Mouse (Mus musculus) gastrocnemius, postnatal 10 days (tissue): ENCODE measurements around the gene Zfp423. TPM values are rescaled to one million over a fixed set of nuclear protein-coding genes. Genes with fewer than 3 reads are reported as not detected.

Experiments used
- DNase-seq: peaks from one replicate; pipeline ENCODE4 v3.0.0; 2021; ENCODE audit warnings: mixed read lengths
- total RNA-seq, 2 experiments: library from RNA; stranded (reverse); gene quantifications; 2 replicates each; pipeline ENCODE4 v1.2.3; 2021

Gene Zfp423
- total RNA-seq, 2 experiments from 2014 or later: 20.7 to 23.5 TPM

DNA sequence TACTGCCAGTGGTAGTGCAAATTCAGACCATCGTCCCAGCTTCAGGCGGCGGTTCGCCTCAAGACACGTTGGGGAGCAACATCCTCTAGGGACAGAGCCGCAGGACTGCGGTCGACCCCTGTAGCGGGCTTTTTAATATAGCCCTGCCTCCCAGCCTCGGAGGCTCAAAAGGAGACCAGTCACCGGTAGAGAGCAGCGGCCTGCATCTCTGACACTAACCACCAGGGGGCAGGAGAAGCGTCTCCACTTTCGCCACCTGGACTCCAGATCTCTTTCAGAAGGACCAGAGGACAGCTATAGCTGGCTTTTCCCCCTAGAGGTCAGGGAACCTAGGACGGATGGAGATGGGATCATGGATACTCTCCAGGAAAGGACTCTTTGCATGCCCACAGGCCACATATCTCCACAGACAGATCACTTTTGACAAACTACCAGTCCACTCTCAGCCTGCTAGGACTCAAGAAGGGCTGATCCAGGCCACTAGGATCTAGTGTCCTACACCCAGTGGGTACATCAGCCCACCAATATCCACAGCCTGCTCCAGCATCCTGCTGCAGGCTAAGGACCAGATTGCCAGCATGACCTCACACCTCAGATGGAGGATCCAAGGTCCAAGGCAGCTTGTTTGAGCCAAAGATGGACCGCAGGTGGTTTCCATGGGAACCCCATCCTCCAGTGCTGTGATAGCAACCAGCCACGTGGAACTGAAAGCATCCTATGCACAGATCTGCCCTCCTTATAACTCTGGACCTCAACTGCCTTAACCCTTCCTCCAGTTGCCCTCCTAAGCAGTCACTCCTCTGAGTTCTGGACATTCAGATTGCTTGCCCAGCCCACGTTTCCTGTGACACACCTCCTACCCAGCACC is 295.8 kb downstream of the Zfp423 start:
- peak; percentile 88 for DNase-seq

DNA sequence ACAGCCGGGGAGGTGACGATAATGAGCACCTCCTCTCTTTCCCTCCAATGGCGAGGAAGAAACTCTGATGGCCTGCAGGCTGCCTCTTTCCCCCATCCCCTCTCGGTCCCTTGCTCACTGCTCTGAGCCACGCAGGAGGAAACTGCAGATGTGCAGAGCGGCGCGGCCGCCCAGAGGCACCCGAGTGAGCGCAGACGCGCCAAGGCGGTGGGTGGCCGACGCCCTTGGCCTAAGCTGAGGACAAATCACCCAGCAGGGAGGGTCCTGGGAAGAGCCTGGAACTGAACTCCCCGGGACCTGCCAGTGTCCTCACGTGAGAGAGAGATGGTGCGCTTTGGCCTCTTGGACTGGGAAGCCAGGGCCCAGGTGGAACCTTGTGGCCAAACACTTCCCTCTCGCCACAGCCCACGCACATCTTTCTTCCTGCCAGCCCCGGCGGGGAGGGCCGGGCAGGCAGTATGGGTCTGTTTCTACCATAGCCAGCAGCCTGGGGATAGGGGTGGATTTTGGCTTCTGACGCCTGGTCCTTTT is 296.5 kb downstream of the Zfp423 start:
- peak; percentile 58 for DNase-seq

DNA sequence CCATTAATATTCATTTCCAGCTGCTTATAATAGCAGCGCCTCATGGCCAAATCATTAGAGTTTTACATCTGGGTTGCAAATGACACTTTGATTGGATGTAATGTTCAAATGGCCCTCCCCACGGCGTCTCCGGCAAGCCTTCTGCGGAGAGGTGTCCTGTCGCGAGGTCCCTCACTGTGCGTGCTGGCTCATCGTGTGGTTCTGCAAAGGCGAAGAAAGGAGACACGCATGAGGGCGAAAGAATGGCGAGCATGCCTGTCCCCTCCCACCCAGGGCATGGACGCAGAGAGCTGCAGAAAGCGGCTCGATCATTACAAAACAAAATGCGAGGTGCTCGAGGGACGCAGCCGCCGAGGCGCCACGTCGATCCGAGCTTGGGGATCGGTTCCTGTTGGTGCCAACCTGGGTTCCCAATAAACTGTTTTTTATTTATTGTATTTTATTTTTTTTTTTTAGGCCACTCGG is 297.1 kb downstream of the Zfp423 start:
- DNase-seq: no peak

DNA sequence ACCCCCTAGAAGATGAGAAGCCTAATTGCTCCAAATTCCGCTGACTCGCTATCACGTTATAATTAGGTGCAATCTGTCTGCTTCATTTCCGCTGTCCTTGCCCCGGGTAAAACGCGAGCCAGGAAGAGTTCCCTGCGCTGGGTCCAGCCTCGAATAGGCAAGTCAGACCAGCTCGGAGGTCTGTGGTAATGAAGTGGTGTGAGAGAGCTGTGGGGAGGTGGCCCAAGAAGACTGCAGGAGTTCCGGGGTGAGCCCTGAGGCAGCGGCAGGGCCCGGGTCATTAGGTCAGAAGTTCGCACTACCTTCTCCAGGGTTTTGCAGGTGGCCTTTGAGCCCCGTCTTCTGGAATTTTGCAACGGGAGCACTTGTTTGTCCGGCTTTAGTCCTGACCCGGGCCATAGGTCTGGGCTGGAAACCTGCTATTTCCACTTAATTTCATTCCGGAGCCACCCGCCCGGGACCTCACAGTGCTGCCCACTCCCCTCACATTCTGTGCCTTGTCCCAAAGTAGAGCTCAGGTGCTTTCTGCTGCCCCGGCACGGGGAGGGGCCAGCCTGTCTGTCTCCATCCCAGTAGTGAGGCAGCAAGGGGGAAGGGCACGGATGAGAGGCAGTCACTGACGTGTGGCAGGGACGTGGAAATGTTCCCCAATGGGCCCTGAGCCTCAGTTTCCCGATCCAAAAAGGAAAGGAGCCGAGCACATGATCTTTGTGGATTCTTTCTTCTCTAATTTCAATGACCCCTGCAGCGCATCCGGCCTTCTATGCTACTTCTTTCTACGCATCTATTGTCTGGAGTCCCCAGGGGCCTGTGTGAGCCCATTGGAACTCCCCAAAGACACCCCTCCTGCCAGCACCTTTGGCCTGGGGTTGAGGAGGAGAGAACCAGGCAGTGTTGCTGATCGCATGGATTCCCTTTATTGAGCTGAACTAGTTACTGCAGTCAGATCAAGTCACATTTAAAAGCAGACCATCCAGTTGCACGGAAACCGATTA is 298.2 kb downstream of the Zfp423 start:
- DNase-seq: no peak

DNA sequence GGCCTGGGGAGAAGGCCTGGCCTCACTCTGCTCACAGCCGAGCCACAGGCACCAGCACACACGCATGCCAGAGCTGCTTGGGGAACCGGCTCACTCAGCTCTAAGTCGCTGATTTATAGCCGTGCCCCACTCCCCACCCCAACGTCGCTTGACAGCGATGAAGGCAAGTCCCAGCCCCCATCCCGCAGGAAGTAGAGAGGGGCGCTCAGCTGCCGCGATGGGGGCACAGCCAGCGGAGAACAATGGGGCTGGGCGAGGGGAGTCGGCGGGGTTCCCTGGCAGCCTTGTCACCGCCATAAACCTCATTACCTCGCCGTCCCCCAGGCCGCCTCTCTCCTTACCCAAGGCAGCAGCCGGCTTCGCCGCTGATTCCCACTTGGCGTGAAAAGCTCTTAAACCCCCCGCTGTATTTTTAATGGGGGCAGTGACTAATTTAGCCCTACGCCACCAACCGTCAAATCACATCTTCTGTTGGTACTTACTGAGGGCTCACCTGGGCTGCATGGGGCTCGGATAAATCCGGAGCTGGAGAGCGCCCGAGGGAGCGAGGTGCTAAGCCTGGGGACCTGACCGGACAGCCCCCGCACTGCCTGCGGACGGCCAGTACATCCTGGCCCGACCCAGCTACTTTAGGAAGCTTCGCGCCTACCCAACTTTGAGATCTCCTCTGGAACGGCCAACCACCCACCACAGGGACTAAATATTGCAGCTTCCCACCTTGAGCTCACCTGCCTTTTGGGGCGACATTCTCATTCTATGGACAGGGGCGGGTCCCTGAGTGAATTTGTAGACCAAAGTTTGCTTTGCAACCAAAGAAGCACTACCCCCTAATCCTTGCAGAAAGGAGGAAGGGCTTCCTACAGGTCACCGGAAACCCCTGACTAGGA is 299.1 kb downstream of the Zfp423 start:
- DNase-seq: no peak

DNA sequence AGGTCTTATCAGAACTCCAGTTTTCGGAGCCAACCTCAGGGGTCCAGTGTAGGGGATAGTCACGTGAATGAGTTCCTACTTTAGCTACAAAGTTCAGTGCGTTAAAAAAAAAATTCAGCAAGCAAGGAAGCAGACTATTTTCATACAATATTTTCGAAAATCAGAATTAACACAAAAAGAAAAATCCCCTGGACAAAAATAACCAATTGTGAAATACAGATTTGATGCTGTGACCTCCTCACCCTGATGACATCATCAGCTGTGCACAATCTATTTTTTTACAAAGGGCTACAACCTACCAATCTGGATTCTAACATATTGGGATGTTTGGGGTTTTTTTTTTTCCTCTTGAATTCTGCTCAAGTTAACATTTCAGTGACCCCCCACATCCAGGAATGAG is 301.9 kb downstream of the Zfp423 start:
- DNase-seq: no peak

DNA sequence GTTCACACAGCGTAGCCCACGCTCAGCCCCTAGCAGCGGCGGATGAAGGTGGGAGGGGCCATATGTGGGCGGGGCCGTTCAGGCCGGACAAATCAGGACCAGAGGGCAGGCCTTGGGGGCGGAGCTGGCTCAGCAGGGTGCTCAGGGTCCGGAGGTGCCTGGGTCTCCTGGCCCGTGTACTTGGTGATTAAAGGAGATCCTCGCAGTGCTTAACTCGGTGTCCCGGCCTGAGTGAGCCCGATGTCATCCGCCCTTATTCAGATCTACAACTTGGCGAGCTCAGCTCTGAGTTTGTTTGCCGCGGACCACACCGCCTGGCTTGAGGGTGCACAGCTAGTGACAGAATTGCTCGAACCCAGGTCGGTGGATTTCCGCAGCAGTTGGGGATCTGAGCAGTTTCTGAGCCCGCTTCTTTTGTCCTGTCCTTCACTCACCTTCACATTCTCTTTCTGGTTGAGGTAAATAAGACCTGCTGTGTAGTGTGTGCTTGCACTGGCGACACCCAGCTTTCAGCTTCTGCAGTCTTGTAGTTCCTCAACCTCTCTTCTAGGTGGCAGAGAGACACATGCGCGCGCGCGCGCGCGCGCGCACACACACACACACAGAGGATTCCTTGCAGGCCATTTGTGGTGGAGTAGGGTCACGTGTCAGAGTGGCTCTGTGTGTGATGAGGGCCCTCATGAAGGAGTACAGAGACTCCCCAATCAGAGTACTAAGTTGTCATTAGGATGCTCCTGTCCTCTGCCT is 302.7 kb downstream of the Zfp423 start:
- peak; percentile 80 for DNase-seq

DNA sequence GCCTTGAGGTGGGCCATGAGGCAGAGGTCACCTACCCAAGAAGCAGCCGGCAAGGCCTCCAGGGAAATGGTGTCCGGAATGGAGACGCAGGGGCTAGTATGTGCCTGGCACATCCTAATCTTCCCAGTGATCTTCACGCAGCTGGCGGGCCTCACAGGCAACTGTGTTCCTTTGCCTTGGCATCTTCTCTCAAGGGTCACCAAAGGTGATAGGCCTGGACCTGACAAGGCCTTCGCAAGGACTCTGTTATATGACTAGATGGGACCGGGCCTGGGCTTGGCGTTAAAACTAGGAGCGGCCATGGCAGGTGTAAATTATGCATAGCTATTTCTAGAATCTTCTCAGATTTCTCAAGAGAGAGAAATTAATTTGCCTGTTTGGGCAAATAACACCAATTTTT is 303.4 kb downstream of the Zfp423 start:
- DNase-seq: no peak

DNA sequence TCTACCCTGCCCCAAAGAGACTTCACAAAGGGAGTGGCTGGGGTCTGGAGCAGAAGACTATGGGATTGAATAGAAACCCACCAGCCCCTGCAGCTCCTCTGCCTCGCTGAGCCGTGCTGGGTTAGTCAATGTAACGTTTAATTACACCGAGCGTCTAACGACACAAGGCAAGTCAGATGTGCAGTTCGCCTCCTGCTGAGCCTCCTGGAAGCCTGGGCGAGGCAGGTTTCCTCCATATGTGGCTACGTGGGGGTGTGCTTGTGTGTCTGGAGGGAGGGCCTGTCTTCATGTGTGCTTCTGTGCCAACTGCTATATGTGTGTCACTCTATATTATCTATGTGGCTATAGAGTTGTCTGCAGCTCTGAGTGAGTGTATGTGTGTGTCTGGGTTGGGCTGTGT is 311.6 kb downstream of the Zfp423 start:
- no peak for DNase-seq

DNA sequence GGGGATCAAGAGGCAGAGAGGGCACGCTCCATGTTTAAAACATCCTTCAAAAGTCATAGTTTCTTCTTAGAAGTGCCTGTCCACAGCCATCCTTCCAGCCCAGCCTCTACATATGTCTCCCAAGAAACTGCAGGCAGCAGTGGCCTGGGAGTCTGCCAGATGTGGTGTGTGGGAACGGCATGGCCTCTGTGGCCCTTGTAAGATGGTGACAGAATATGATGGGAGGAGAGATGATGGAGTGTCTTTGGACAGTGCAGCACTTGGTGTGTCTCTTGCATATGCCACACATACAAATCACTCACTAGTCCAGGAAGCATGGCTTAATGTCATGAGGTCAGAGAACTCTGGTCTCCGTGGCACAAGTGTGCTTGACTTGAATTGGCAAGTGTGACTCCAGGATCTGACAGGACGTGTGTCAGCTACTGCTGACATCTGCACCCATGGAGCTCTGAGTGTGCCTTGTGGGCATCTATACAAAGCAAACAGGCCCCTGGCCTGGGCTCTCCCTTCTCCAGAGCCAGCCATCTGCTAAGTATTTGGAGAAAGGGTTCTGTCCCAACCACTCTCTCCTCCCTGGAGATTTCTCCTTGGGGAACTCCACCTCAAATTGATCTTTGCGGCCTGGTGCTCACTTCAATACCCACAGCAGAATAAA is 313.4 kb downstream of the Zfp423 start:
- DNase-seq: no peak

DNA sequence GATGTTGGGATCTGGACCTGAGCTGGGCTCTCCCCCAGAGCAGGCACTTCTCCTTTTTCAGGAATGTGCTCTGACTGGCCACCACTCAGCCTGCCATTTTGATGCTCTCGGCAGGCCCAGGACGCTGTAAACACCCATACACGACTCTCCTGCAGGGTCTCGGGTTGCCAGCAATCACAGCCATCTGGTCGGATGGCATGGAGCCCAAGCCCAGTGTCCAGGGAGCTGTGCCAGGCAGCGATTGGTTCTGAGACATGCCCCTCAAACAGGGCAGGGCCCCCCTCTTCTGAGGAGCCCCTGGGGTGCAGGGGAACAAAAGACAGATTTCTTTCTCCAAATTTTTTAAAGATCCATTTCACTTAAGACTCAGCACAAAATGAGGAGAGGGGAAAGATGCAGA is 314.0 kb downstream of the Zfp423 start:
- no peak for DNase-seq

DNA sequence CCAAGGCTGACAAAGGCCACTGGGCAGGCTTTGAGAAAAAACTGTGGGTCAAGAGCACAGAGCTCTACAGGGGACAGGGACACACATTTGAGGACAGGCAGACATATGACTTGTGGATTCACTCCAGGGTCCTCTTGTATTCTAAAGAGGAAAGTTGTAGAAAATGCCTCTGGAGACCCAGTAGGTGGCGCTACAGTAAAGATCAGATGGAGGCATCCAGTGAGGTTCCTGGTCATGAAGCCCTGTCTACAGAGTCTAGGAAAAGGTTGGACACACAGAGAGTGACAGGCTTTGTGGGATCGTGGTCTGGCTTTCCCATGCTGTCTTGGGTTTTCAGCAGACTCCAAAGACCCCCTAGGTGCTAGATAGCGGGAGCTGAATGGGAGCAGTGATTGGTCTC is 318.5 kb downstream of the Zfp423 start:
- peak; percentile 41 for DNase-seq

DNA sequence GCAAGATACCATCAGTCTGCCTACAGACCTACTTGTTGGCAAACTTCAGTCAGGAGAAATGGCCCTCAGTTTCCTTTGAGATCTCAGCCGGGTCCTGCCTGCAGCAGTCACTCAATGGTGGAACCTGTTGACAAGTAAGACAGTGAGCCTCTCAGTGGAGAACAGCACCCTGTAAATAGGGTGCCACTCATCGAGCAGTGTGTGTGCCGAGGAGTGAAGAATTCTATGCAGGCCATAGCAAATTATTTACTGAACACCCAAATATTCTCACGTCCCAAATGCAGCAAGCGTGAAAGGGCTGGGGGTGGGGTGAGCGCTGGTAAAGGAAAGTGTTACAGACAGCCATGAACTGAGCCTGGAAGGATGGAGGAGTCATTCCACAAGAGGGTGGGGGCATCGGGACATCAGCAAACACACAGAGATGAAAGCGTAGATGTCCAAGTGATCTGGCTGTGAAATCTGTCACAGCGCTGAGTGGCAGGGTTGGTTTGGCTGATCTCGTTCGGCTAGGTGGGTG is 323.1 kb downstream of the Zfp423 start:
- DNase-seq: no peak

DNA sequence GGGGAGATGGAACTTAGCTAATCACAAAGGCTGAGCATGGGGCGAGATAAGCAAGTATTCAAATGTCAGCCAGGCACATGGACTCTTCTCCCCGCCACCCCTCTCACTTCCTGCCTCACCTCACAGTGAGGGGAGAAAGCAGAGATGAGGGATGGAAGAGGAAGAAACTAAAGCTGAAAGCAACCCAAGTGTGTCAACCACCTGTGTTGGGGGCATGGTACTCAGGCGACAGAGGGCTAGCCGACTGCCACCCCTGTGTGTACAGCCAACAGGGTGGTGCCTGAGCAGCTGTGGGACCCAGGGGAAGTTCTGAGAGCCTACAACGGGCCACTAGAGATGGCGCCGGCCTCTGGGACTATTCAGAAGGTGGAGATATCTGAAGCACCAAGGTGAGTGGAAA is 327.6 kb downstream of the Zfp423 start:
- DNase-seq: no peak

DNA sequence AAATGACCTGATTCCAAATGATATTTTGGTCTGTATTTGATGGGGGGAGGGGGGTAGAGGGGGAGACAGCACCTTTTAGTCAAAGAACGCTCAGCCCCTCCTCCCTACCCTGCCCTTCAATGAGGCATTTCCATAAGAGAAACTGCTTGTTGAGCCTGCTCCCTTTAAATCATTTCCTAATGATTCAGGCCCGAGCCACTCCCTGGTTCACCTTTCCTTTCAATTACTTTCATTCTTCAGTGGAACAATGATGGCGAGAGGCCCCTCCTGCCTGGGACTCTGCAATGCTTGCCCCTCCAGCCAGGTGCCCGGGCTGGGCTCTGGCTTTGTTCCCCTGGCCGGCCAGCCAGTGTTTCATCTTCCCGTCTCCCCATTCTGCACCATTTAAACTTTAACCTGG is 329.7 kb downstream of the Zfp423 start:
- DNase-seq: no peak

DNA sequence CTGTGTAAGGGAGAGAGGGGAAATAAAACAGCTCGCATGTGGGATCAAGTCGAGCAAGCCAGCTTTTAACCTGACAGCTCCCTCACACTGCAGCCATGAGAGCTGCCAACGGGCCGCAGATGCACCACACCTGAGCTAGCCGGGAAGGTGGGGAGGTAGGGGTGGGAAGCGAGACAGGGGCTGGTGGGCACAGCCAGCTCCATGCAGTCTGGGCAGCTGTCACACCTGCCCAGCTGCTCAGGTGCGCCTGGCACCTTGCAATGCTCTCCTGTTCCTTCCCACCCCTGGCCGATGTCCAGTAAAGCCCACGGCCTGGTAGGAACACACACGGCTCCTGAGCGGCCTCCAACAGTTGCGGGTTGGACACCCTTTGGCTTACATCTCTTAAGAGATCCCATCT is 338.2 kb downstream of the Zfp423 start:
- no peak for DNase-seq

DNA sequence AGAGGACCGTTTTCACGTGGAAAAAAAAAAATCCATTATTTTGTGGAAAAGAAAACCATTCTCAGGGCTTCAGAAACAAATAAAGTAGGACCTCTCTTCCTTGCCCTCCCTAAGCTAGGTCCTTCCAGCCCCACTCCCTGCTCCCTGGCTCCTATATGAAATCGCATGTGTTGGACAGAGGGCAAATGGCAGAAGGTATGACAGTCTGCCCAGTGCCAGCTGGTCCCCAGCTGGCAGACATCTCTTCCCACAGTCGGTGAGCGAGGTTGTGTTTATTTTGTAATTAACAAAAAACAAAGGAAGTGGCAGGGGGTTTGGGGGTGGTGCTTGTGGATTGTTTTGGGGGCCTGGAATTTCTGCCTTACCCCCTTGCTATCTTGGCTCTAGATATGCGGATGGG is 339.2 kb downstream of the Zfp423 start:
- DNase-seq: no peak

DNA sequence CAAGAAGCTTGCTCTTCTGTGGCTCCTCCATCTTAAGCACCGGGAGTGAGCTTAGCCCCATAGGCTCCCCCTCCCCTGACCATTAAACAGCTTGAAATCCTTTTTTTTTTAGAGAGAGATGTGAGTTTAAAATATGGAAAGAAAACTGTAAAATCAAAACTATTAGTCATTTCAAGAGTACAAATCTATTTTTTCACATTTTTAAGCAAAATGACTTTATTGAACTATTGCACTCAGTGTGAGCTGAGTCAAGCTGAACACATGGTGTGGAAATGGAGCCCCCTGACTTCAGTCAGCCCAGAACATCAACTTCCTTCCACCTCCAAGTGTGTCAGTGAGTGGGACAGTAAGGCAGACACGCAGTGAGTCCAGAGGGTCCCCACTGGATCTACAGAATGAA is 339.9 kb downstream of the Zfp423 start:
- DNase-seq: no peak

DNA sequence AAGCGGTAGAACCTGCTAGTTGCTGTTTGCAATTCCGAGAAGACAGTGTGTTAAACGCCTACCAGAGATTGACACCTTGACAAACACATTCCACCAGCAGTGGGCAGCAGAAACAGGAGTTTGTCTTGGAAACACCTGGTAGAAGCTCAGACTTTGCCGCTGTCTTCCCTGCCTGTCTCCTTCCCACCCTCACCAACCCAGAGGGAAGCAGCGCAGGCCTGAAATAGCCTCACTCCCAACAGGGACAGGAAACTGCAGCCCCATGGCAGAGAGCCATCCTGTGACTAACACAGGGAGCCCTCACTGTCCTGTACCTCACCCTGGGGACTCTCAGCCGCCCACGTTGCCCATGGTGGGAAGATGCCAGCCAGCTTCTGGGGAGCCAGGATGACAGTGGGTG is 340.3 kb downstream of the Zfp423 start:
- DNase-seq: peak; percentile 32

DNA sequence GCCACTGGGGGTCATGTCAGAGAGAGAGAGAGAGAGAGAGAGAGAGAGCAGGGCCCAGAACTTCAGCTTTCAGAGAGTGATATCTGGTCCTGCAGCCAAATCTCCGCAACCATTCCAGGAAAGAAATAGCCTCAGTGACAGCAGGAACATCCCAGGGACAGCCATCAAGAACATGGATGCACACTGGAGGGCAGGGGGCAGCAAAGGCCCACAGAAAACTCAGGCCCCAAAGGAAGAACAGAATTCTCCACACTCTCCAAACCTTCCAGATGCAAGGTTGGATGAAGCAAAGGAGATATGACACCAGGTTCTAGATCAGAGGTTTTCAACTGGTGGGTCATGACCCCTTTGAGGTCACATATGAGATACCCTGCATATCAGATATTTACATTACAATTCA is 345.7 kb downstream of the Zfp423 start:
- no peak for DNase-seq
